Mouse (Mus musculus) large intestine, adult 2 months (tissue): ENCODE data around the gene Prr14l. TPM values are rescaled to one million over a fixed set of nuclear protein-coding genes. Genes with fewer than 3 reads are reported as not detected.
"Not testable (repeated sequence)": the region's sequence is repeated elsewhere in the genome, so short reads cannot be mapped to it uniquely, and the experiment has no call there.

Experiments
- DNase-seq: peaks from one replicate; pipeline ENCODE4 v3.0.0-alpha.2; 2012; ENCODE audit warnings: low read depth, low spot score
- WGBS: fragments of 180-500 bp; shearing (Covaris S2); methylation state at CpG from one replicate; pipeline ENCODE4 v1.1.7; 2018; 5-methylcytosine and 5-hydroxymethylcytosine counted together
- polyA plus RNA-seq: library from polyadenylated mRNA; depleted of rRNA; stranded (reverse); fragments of >200 nt; gene quantifications from 2 replicates; pipeline ENCODE4 v1.2.3, GENCODE M21; 2012; rRNA removed

The Prr14l gene
- 4.2 and 10.1 TPM in 2 replicates for polyA plus RNA-seq

DNA sequence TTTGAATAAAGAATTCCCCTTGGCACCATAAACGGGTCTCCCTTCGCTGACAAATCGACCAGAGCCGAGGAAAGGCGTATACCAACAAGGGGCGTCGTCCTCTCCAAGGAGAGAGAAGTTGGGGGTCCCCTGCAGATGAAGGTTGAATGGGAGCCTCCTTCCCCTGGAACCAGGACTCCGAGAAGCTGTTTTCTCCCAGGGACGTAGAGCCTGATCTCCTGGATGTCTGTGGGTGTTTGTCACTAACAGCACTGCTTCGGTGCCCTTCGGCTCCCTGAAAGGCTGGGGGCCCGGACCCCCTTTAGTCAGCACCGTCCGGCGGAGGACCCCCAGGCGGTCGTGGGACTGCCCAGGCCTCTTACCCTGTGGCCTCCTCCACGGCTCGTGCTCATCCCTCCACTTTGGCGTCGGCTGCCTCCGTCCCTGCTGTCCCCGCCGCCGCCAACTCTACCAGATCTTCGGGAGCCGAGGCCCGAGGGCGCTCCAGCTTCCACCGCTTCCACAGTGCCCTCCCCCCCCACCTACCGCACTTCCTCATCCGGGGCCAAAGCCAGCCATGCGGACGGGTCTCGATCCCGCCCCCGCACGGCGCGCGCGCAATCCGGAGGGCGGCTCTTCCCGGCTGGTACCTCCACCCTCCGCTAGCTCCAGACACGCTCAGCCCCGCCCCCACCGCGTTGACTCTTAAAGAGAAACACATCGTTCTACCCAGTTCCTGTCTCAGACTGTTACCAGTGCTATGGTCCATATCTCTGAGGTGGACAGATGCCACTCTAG, at the start of gene Prr14l:
Gene Prr14l, minus strand, starts transcription at position 526 of the 777 bp plus-strand sequence.
- WGBS = under 1% methylated on average over 50 of the region's 51 CpGs
- DNase-seq = peak; percentile 90

DNA sequence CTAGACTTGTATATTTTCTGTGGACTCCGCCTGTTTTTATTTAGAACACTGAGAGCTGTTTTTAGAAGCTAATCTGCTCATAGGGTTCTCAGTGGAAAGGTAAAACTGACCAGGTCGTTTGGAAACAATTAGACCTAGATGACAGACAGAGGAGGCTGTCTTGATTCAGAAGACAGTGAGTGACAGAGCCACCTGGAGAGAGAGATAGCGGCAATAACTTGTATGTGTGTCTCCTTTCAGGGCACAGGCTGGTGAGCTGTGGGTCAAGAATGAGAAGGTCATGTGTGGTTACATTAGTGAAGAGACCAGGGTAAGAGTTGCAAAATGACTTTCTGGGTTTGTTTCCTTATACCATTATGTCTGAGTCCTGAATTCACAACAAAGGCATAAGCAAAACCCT, 32.7 kb upstream of the Prr14l start:
- 72% methylated on average over 3 of the region's 3 CpGs for WGBS

DNA sequence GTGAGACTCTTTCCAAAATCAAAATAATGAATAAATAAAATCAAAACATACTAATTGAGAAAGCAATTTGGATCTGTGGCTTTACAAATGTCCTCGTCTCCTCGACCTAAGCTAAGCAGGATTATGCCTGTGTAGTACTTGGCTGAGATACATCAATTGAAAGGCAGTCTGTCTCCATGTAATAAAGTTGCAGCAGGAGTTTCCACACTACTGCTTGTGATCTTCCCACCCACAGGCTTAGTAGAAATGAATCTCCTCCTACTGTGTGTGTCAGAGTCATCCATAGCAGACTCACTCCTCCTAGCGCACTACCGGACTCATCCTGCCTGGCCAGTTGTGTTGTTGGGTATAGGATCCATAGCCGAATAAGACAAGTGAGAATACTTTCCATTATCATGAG, 18.3 kb upstream of the Prr14l start:
- WGBS = 91% methylated on average over 5 of the region's 5 CpGs

More for the DNA sequence above, 32.7 kb upstream of the Prr14l start:
- no peak for DNase-seq

DNA sequence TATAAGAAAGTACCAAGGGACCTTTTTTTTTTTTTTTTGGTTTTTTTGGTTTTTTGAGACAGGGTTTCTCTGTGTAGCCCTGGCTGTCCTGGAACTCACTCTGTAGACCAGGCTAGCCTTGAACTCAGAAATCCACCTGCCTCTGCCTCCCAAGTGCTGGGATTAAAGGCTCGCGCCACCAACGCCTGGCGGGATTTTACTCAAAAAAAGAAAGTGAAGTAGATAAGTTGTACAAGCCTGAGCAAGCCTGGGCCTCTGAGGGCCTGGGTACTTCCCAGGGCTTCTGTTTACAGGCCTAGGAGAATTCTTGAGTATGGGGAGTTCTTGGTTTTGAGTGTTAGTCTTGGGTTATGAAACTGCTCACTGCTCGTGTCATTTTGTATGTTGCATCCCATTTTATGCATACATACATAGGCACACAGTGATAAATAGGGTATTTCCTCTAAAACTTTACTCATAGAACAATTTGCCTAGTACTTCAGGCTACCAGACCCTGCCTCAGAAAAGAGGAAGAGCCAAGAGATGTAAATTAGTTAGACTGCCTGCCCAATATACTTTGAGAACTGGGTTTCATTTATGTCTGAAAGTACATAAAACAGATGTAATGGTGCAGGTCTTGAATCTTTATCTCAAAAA, 15.5 kb upstream of the Prr14l start:
- 97% methylated on average over 5 of the region's 5 CpGs for WGBS
- DNase-seq = no peak

More for the DNA sequence above, 18.3 kb upstream of the Prr14l start:
- DNase-seq = no peak

DNA sequence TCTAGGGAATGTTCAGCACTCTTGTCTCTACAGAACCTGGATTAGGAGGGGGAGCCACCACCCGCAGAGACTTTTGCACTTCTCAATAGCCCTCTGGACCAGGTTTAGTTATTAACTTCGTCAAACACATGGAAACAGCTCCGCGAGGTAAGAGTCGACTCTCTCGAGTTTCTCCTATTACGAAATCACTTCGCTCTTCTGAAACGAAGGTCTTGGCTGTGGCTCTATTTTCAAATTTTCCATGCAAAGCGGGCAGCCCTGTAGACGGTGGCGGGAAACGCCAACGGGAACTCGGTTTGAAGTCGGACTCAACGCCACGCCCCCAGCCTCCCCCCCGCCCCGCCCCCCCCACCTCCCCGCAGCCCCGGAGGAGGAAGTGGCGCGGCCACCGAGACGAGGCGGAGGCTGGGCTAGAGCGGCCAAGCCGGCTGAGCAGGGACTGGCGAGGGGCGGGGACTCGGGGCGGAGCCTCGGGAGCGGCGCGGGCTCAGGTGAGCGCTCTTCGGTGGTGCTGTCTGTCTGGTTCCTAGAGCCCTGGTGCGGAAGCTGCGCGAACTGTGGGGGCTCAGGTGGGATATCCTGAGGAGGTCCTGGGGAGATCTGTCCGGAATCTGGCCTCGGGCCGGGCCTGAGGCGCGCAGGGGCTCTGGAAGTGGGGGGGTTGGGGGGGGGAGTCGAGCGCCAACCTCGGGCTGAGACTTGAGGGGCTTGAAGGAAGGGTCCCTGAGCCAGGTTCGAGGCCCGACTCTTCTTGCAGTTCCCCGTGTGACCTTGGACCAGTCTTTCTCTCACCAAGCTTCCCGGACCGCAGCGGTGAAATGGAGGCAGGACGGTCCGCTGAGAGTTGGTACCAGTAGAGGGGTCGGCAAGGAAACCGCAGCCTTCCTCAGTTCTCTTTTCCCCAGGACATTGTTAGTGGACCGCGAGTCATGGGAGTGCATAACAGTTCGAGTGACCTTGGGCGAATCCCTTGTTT, 9.5 kb upstream of the Prr14l start, which contains the start of gene Depdc5:
Gene Depdc5, plus strand, starts transcription at position 449 of the 976 bp plus-strand sequence.
- peak; percentile 50 for DNase-seq
- under 1% methylated on average over 62 of the region's 64 CpGs for WGBS

DNA sequence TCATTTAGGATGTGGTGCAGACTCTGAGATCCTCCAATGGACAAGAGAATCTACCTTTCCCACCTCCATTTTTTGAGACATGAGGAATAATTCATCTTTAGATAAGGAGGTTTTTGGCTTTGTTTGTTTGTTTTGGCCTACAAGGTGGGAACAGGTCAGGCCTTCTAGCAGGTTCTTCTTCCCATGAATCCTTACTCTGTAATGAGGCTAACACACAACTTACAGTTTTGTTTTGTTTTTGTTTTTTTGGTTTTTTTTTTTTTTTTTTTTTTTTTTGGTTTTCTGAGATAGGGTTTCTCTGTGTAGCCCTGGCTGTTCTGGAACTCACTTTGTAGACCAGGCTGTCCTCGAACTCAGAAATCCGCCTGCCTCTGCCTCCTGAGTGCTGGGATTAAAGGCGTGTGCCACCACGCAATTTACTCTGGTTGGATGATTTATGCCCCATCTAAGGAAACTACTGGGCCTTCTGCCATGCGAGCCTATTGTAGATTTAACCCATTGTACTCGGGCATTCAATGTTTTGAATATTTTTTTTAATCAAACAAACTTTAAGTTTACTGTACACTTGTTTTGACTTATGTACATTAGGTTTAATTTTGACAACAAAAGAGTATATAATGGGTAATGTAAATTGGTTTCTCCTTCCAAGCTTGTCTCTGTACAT, 8.5 kb upstream of the Prr14l start:
- 36% methylated on average over 6 of the region's 6 CpGs for WGBS
- no peak for DNase-seq

DNA sequence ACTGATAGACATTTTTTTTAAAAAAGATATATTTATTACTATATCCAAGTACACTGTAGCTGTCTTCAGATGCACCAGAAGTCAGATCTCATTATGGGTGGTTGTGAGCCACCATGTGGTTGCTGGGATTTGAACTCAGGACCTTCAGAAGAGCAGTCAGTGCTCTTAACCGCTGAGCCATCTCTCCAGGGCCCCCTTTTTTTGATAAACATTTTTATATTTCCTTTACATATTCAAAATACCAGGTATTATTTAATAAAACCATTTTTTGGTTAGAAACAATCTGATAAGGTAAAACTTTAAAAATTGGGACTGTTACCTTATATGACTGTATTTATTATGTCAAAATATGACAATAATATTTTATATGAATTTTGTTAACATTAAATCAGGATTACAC, 7.0 kb upstream of the Prr14l start:
- WGBS = 93% methylated on average over 1 of the region's 1 CpGs
- no peak for DNase-seq

DNA sequence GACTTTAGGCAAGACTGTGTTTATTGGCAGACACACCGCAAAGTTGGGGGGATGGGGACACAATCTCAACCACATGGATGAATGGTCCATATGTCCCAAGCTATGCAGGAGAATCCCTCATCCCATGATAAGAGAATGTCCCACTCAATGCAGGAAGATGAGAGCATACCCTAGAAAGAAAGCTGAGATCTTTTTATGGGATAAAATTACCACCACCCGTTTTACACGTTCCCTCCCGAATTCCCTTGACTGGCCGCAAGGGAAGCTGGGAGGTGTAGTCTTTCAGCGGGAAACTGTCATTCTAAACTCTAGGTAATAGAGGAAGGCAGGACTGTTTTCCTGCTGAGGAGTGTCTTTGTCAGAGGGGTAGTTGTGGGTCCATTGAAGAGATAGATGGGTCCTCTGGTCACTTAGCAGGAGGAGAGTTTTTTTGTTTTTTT, 3.7 kb upstream of the Prr14l start:
- DNase-seq = peak; percentile 51
- 2% methylated on average over 6 of the region's 6 CpGs for WGBS

DNA sequence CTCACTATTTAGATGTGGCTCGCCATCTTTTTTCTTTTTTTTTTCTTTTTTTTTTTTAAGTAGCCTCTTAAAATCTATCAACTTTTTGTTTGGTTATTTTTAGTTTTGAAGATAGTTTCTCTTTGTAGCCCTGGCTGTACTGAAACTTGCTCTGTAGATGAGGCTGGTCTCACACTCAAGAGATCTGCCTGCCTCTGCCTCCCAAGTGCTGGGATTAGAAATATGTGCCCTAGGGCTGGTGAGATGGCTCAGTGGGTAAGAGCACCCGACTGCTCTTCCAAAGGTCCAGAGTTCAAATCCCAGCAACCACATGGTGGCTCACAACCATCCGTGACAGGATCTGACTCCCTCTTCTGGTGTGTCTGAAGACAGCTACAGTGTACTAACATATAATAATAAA, 1.2 kb upstream of the Prr14l start:
- WGBS = 83% methylated on average over 3 of the region's 3 CpGs
- DNase-seq = not testable (repeated sequence)

DNA sequence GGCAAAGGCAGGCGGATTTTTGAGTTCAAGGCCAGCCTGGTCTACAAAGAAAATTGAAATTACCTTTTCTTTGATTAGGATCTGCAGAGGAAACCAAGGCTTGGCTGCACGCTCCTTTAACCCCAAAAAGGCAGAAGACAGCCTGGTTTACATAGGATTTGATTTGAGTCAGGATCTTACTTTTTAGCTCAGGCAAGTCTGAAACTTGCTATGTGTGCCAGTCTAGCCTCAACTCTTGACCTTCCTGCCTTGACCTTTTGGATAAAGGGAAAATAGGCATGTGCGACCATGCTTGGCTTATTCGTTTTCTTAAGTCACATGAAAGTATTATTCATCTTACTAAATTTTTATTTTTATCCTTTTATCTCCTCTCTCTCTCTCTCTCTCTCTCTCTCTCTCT, 762 bp upstream of the Prr14l start:
- DNase-seq = no peak
- 92% methylated on average over 4 of the region's 4 CpGs for WGBS

DNA sequence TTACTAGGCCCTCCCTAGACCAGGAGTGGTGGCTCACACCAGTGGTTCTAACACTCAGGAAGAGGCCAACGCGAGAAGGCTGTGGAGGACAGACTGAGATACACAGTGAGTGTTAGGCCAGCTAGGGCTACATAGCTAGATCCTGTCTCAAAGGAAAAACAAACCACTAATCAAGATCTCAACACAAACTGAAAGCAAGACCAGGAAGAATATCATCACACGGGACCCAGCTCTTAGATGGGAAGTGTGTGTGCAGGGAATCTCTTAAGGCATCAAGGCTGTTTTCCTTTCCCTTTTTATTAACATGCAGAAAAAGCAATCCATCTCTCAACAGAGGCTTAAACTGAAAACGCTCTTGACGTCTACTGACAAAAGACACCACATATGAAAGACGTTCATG, 2.0 kb downstream of the Prr14l start:
- no peak for DNase-seq
- 26% methylated on average over 6 of the region's 6 CpGs for WGBS

DNA sequence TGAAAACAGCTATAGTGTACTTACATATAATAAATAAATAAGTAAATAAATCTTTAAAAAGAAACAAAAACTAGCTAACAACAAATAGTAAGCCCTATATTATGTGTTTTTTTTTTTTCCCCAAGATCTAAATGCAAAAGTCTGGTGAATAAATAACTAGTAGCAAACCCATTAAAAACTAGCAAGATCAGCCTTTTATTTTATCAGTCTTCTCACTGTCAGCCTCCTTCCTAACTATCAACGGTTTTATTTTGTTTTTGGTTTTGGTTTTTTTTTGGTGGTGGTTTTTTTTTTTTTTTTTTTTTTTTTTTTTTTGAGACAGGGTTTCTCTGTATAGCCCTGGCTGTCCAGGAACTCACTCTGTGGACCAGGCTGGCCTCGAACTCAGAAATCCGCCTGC, 4.5 kb downstream of the Prr14l start:
- 88% methylated on average over 3 of the region's 3 CpGs for WGBS
- not testable (repeated sequence) for DNase-seq

DNA sequence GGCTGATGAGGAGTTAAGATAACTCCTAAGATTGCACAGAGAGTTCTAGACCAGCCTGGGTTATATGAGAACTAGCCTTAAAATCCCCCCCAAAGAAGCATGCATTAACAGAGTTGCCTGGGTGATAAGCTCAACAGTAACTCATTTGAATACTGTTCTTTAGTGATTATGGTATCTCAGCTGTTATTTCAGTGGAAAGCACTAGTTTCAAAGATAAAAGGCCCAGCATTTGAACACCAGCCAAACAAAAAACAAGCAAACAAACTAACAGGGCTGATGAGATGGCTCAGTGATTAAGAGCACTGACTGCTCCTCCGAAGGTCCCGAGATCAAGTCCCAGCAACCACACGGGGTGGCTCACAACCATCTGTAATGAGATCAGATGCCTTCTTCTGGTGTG, 4.9 kb downstream of the Prr14l start:
- 95% methylated on average over 3 of the region's 3 CpGs for WGBS

DNA sequence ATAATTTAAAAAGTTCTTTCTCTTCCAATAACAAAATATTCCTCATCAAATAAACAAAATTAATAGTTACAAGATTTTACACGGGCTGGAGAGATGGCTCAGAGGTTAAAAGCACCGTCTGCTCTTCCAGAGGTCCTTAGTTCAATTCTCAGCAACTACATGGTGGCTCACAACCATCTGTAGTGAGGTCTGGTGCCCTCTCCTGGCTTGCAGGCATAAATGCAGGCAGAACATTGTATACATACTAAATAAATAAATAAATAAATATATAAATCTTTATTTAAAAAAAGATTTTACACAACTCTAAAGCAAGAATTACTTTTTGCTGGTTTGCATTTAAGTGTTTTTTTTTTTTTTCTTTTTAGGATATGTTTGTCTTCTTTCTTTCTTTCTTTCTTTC, 14.0 kb downstream of the Prr14l start:
- DNase-seq = no peak
- 94% methylated on average over 2 of the region's 2 CpGs for WGBS

More for the DNA sequence above, 4.9 kb downstream of the Prr14l start:
- DNase-seq = no peak

DNA sequence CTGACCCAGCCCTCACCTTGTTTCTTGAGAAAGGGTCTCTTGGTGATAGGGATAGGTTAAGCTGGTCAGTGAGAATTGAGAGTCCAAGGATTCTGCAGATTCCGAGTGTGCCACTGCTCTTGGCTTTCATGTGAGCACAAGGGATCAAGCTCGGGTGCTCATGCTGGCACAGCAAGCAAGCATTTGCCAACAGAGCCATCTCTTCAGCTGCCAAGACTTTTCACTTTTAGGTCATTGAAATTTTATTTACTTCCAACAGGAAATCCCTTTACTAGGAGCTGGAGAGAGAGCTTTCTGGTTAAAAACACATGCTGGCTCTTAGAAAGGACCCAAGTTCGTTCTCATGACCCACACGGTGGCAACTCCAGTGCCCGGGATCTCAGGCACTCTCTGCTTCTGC, 17.1 kb downstream of the Prr14l start:
- 81% methylated on average over 5 of the region's 5 CpGs for WGBS

DNA sequence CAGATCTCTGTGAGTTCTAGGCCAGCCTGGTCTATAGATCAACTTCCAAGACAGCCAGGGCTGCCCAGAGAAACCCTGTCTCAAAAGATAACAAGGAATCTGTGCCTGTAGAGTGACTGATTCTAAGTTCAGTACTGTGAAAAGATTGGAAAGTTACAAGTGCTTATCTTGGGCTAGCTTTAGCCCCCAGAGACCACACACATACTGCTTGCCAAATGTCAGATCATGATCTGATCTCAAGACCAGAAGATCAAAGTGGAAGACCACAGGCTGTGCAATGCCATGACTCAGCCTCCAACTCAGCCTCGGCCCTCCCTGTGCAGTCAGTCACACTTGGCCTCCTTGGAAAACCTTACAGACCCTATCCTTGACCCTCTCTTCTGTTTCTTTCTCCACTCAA, 19.6 kb downstream of the Prr14l start:
- 86% methylated on average over 1 of the region's 1 CpGs for WGBS
- DNase-seq = no peak

More for the DNA sequence above, 17.1 kb downstream of the Prr14l start:
- no peak for DNase-seq

DNA sequence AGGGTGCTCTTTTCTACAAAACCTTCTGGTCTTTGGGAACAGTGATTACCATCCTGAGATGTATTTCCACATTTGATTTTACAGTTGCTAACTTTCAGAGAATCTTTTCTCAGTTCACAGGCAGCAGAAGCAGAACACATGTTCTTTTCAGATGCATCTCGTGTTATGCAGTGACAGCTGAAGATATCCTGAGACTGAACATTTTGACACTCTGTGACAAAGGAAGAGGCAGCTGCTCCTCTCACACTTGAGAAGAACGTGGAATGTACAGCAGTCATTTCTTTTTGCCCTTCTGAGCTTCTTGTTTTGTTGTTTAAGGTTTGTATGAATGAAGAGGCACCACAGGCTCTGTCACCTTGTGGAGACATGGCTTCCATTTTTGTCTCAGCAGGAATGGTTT, 24.0 kb downstream of the Prr14l start:
- 87% methylated on average over 2 of the region's 2 CpGs for WGBS
- no peak for DNase-seq

DNA sequence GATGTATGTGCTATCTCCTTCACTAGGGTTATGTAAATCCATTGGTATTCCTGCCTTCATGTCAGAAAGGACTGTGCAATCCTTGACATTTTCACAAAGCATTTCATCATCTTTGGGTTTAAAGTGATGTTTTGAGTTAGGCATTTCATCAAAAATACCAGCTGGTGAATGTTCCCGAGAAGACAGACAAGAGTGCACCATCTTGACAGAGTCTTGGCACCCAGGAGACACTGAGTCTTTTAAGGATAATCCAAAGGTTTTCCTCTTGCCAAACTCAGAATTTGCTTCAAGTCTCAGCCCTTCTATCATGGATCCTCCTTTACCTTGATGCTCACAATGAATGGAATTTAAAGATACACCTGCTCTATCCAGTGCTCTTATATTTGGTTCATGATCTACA, 25.3 kb downstream of the Prr14l start:
- DNase-seq = not testable (repeated sequence)
- WGBS = 86% methylated on average over 1 of the region's 1 CpGs

DNA sequence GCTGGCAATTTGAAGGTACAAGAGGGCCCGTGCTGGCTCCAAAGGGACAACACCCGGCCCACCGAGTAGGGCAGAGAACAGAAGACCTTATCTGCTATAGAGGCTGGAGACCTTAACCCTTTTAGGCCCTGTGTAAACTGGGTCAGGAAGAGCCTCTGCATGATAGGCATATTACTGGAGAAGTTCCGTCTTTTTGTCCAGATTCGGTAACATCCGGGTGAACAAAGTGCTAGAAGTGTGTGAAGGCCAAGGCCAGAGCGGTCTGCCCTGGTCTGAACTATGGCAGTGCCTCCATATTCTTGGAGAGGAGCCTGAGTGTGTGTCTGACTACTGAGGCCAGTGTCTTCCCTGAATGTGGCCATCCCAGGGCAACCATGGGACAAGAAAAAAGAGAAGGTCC, 27.0 kb downstream of the Prr14l start, which contains the start of gene Gm20671:
Gene Gm20671, minus strand, starts transcription at position 101 of the 400 bp plus-strand sequence.
- no peak for DNase-seq
- WGBS = 93% methylated on average over 7 of the region's 7 CpGs
